Comparison of ENCODE assay signal across 15 mouse cellular contexts in genomic region chr11:100890481-100890880, GRCm38 (mm10). TPM values are rescaled to one million over a fixed set of nuclear protein-coding genes. Genes with fewer than 3 reads are reported as not detected.
DNase-seq lines count a peak whose midpoint lies in the region; ATAC-seq lines count a peak whose summit lies in the region.
"Had no signal": no experiment of that assay in that cellular context is flagged by ENCODE, and none has a peak within 500 bp of the region (broad histone marks: within the 10 kb centered on the region; RNA-seq: fewer than 3 reads in every experiment).

No protein-coding gene starts in this region.

- peak; percentile 44 to 60 for DNase-seq in cerebellum, postnatal 25 days
- DNase-seq in heart, postnatal 25 days (ENCODE audit: low spot score) = no peak
- peak; percentile 78 for DNase-seq in lung, postnatal 10 days
- no peak for DNase-seq in lung, postnatal 25 days (ENCODE audit: low spot score)
- DNase-seq in fat pad, adult 2 months (ENCODE audit: extremely low read depth, low read depth, low spot score) = peak; percentile 56
- no peak for DNase-seq in Muller cell, postnatal 12 days (ENCODE audit: inconsistent ontology term)
- DNase-seq: adrenal gland, adult 2 months; kidney, adult 2 months; kidney, postnatal 4 days had no signal

- WGBS in heart, embryonic 13.5 days = 82% methylated on average over 6 of the region's 6 CpGs

- H3K4me3 ChIP-seq in heart, embryonic 13.5 days = no peak overlapping the region
- H3K4me3 ChIP-seq: embryonic facial prominence, embryonic 12.5 days; limb, embryonic 12.5 days; neural tube, embryonic 13.5 days had no signal

- peaks cover 59% of the 10 kb centered on the region for H3K4me1 ChIP-seq in heart, embryonic 13.5 days
- H3K4me1 ChIP-seq: embryonic facial prominence, embryonic 12.5 days had no signal

- peak overlapping the region; percentile 49 for H3K4me2 ChIP-seq in heart, embryonic 13.5 days
- H3K4me2 ChIP-seq: embryonic facial prominence, embryonic 12.5 days; limb, embryonic 12.5 days; neural tube, embryonic 13.5 days had no signal

- peaks cover 96% of the 10 kb centered on the region for H3K36me3 ChIP-seq in heart, embryonic 13.5 days

- H3K27me3 ChIP-seq in heart, embryonic 13.5 days (replicated peaks) = no peaks in the 10 kb centered on the region
- H3K27me3 ChIP-seq: embryonic facial prominence, embryonic 12.5 days; limb, embryonic 12.5 days; neural tube, embryonic 13.5 days had no signal

- H3K9ac ChIP-seq in heart, embryonic 13.5 days = no peak overlapping the region
- H3K9ac ChIP-seq: embryonic facial prominence, embryonic 12.5 days; limb, embryonic 12.5 days had no signal

- intact Hi-C loops in heart, postnatal 25 days (cut with DNase I) = no loop called here

- no peak for ATAC-seq in cerebellum, adult (ENCODE audit: insufficient number of reproducible peaks, low FRiP score, low TSS enrichment)
- no peak for ATAC-seq in heart, embryonic 13.5 days (ENCODE audit: extremely low read depth, insufficient number of reproducible peaks, low FRiP score, low TSS enrichment)
- ATAC-seq: hindbrain, embryonic 16.5 days had no signal

- H3K9me3 ChIP-seq in heart, embryonic 13.5 days = no peaks in the 10 kb centered on the region
- H3K9me3 ChIP-seq: embryonic facial prominence, embryonic 12.5 days; limb, embryonic 12.5 days; neural tube, embryonic 13.5 days had no signal

- peak overlapping the region; percentile 79 for H3K27ac ChIP-seq in heart, embryonic 13.5 days (replicated peaks)
- H3K27ac ChIP-seq: embryonic facial prominence, embryonic 12.5 days; limb, embryonic 12.5 days; neural tube, embryonic 13.5 days had no signal

RNA-seq across cellular contexts. Expression of gene Stat5a, which starts 31.3 kb away (rescaled TPM):
- polyA plus RNA-seq in heart, embryonic 13.5 days (2015; fragmentation: Nextera tagmentation; extraction: Ambion mirVana) = 5.2 and 5.9 TPM in 2 replicates
- 10 to 100 TPM; 24.3 to 30.1 TPM for total RNA-seq in heart, postnatal 25 days (2021)

RNA-seq across cellular contexts. Expression of gene Stat5b, which starts 40.0 kb away (rescaled TPM):
- 24.3 and 27.0 TPM in 2 replicates for polyA plus RNA-seq in heart, embryonic 13.5 days (2015; fragmentation: Nextera tagmentation; extraction: Ambion mirVana)
- 10 to 100 TPM; 67.6 to 68.9 TPM for total RNA-seq in heart, postnatal 25 days (2021)

RNA-seq across cellular contexts. Expression of gene Stat3, which starts 48.9 kb away (rescaled TPM):
- polyA plus RNA-seq in heart, embryonic 13.5 days (2015; fragmentation: Nextera tagmentation; extraction: Ambion mirVana) = 41.8 and 42.9 TPM in 2 replicates
- total RNA-seq in heart, postnatal 25 days (2021) = 100 to 1,000 TPM in 1 of 2 experiments, 10 to 100 TPM in 1; 91.3 to 119 TPM

Comparison
In these comparisons a context has a peak if more than half of its experiments do, and no peak if none do; other contexts are left out.
1. DNase-seq: peak in cerebellum, postnatal 25 days (2 of 2), lung, postnatal 10 days (single experiment) and fat pad, adult 2 months (single experiment); none in heart, postnatal 25 days (single experiment), lung, postnatal 25 days (single experiment) and Muller cell, postnatal 12 days (single experiment).